Mouse (Mus musculus) G1E (cell line): Measurements from ENCODE around the gene Phf20. TPM values are rescaled to one million over a fixed set of nuclear protein-coding genes. Genes with fewer than 3 reads are reported as not detected.

ENCODE experiments used
- ATAC-seq: 2 replicates; pipeline ENCODE4 v1.8.0; 2016; ENCODE audit warnings: mild to moderate bottlenecking; ENCODE audit not compliant: insufficient number of reproducible peaks, poor library complexity, low FRiP score, severe bottlenecking; ENCODE audit errors: extremely low read depth
- DNase-seq: peaks from one replicate; pipeline ENCODE4 v3.0.0; 2012; ENCODE audit warnings: low spot score
- H3K27me3 ChIP-seq: 2 replicates; pipeline ENCODE4 v1.6.1; 2012; ENCODE audit warnings: mild to moderate bottlenecking, low read length, inconsistent platforms; ENCODE audit not compliant: insufficient read depth
- H3K36me3 ChIP-seq: replicated peaks from 2 replicates; pipeline ENCODE3; 2012; ENCODE audit warnings: mild to moderate bottlenecking, inconsistent platforms
- H3K4me1 ChIP-seq: 2 replicates; pipeline ENCODE4 v1.6.1; 2012; ENCODE audit warnings: low read depth, low read length, inconsistent platforms, mixed read lengths; ENCODE audit not compliant: insufficient read depth
- H3K4me3 ChIP-seq: 2 replicates; pipeline ENCODE4 v1.5.1; 2012; ENCODE audit warnings: low read depth, mild to moderate bottlenecking, inconsistent platforms, low read length, moderate library complexity, mixed read lengths
- H3K9me3 ChIP-seq: replicated peaks from 2 replicates; pipeline ENCODE4 v1.6.1; 2012; ENCODE audit warnings: inconsistent platforms
- CTCF ChIP-seq: IDR thresholded peaks from 2 replicates; pipeline ENCODE4 v1.5.1; 2012; ENCODE audit warnings: low read depth, low read length, inconsistent platforms, mixed read lengths
- GATA1 ChIP-seq: IDR thresholded peaks from 2 replicates; pipeline ENCODE4 v1.6.1; 2012; ENCODE audit warnings: borderline replicate concordance, low read length, inconsistent platforms, mixed read lengths
- GATA2 ChIP-seq: IDR thresholded peaks from 2 replicates; pipeline ENCODE4 v1.6.1; 2012; ENCODE audit warnings: low read depth, low read length, inconsistent platforms, borderline replicate concordance
- POLR2AphosphoS5 ChIP-seq: IDR thresholded peaks from 2 replicates; pipeline ENCODE4 v1.6.1; 2012; ENCODE audit warnings: low read depth, low read length, inconsistent platforms; ENCODE audit not compliant: insufficient replicate concordance
- TAL1 ChIP-seq: conservative IDR thresholded peaks from 2 replicates; pipeline ENCODE4 v1.6.1; 2012; ENCODE audit warnings: low read depth, low read length, inconsistent platforms, mixed read lengths
- polyA plus RNA-seq: library from polyadenylated mRNA; stranded (reverse); fragments of >175 nt; gene quantifications from 2 replicates; pipeline ENCODE4 v1.2.3, GENCODE M21; 2012
- total RNA-seq, 2 experiments: library from RNA; stranded (forward) in 1 of 2; stranded (reverse) in 1 of 2; fragments of 200-1000 nt in 1 of 2; fragments of >200 nt in 1 of 2; fragmentation: Nextera tagmentation in 1 of 2; gene quantifications; 2 replicates each; pipeline ENCODE4 v1.2.3; 2014 to 2017

The Phf20 gene
- total and polyA plus RNA-seq, 3 experiments = 37.8 to 63.9 (median 45.8) TPM

- no peak overlapping the region for H3K4me3 ChIP-seq
- no peak for ATAC-seq
- peaks cover 84% of the 10 kb centered on the region for H3K36me3 ChIP-seq
- TF ChIP-seq POLR2AphosphoS5 (no peak), CTCF (no peak)
- H3K9me3 ChIP-seq = no peaks in the 10 kb centered on the region
- no peaks in the 10 kb centered on the region for H3K27me3 ChIP-seq
- DNase-seq = no peak
- H3K4me1 ChIP-seq = peaks cover 24% of the 10 kb centered on the region
Measured at GRCm38 (mm10) chr2:156295601-156296063, 99.4 kb downstream of the Phf20 start.

DNA sequence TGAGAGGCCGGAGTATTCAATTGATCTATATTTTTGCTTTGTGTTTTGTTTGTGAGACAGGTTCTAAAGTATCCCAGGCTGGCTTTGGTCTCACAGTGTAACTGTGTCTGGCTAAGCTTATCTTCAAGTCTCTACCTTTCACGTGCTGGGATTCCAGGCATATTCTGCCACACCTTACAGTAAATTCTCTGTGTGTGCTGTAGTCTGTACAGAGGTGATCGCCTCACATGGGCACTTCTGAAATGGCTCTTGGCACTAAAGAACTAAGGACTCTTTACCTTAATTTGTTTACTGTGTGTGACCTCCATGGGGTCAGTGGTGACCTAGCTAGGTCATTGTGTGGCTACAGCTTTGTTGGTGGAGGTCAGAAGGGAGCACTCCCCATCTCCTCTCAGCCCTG, 99.9 kb downstream of the Phf20 start:
- peaks cover 84% of the 10 kb centered on the region for H3K36me3 ChIP-seq
- TF ChIP-seq GATA2 (no peak), CTCF (no peak), POLR2AphosphoS5 (no peak), GATA1 (no peak), TAL1 (no peak)

GRCm38 (mm10) chr2:156297653-156298052, 101.4 kb downstream of the Phf20 start:
- no peak for TF ChIP-seq GATA1
- TF ChIP-seq GATA2 = no peak
- Histone ChIP-seq H3K36me3 (peaks cover 84% of the 10 kb centered on the region), H3K4me1 (peaks cover 40% of the 10 kb centered on the region), H3K9me3 (no peaks in the 10 kb centered on the region), H3K27me3 (no peaks in the 10 kb centered on the region), H3K4me3 (no peak overlapping the region)
- no peak for DNase-seq
- no peak for ATAC-seq

More for the DNA sequence above, 99.9 kb downstream of the Phf20 start:
- no peak for ATAC-seq
- Histone ChIP-seq H3K27me3 (no peaks in the 10 kb centered on the region), H3K9me3 (no peaks in the 10 kb centered on the region), H3K4me3 (no peak overlapping the region), H3K4me1 (peaks cover 28% of the 10 kb centered on the region)
- no peak for DNase-seq

GRCm38 (mm10) chr2:156298458-156298857, 102.2 kb downstream of the Phf20 start:
- ATAC-seq = no peak

GRCm38 (mm10) chr2:156302063-156302462, 105.8 kb downstream of the Phf20 start:
- peak; percentile 81 for ATAC-seq
- no peak for DNase-seq
- TF ChIP-seq TAL1 = peak; percentile 70
- TF ChIP-seq CTCF = no peak
- no peak for TF ChIP-seq GATA2
- Histone ChIP-seq H3K27me3 (no peaks in the 10 kb centered on the region), H3K9me3 (no peaks in the 10 kb centered on the region), H3K4me3 (no peak overlapping the region), H3K36me3 (peaks cover 81% of the 10 kb centered on the region), H3K4me1 (peaks cover 48% of the 10 kb centered on the region)

More at GRCm38 (mm10) chr2:156298458-156298857, 102.2 kb downstream of the Phf20 start:
- Histone ChIP-seq H3K36me3 (peaks cover 82% of the 10 kb centered on the region), H3K4me1 (peaks cover 46% of the 10 kb centered on the region), H3K9me3 (no peaks in the 10 kb centered on the region), H3K27me3 (no peaks in the 10 kb centered on the region), H3K4me3 (no peak overlapping the region)
- TF ChIP-seq GATA2 = no peak
- TF ChIP-seq CTCF = no peak
- TF ChIP-seq TAL1 = no peak
- no peak for TF ChIP-seq GATA1
- no peak for TF ChIP-seq POLR2AphosphoS5
- DNase-seq = no peak

- ATAC-seq = no peak
- TF ChIP-seq GATA1 (no peak), CTCF (no peak), GATA2 (no peak), TAL1 (no peak), POLR2AphosphoS5 (no peak)
- peaks cover 44% of the 10 kb centered on the region for H3K4me1 ChIP-seq
- H3K4me3 ChIP-seq = peak overlapping the region; percentile 47; the same call in 1 of the 2 replicates
- H3K9me3 ChIP-seq = no peaks in the 10 kb centered on the region
- no peak for DNase-seq
- H3K36me3 ChIP-seq = peaks cover 72% of the 10 kb centered on the region
- no peaks in the 10 kb centered on the region for H3K27me3 ChIP-seq
Measured at GRCm38 (mm10) chr2:156304351-156304750, 108.1 kb downstream of the Phf20 start.

DNA sequence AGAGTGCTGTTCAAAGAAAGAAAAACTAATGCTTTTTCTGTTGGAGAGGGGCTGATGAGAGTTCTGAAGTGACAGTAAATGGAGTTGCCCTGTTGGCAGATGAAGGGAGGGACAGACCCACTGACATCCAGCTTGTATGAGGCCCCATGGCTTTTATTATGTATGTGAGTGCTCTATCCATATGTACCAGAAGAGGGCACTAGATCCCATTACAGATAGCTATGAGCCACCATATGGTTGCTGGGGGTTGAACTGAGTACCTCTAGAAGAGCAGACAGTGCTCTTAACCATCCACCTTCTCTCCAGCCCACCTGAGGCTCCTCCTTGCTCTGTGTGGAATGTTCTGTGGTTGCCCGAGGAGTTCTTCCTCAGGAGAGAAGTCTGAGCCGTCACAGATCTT, 109.6 kb downstream of the Phf20 start:
- Histone ChIP-seq H3K4me3 (no peak overlapping the region), H3K4me1 (peaks cover 51% of the 10 kb centered on the region), H3K27me3 (no peaks in the 10 kb centered on the region), H3K36me3 (peaks cover 72% of the 10 kb centered on the region), H3K9me3 (no peaks in the 10 kb centered on the region)
- no peak for ATAC-seq
- TF ChIP-seq GATA2 (no peak), CTCF (peak; percentile 55; the same call in 1 of the 2 replicates), TAL1 (no peak), GATA1 (no peak), POLR2AphosphoS5 (no peak)
- DNase-seq = no peak
